26 mouse cellular contexts compared by ENCODE assay signal in the genomic region with DNA sequence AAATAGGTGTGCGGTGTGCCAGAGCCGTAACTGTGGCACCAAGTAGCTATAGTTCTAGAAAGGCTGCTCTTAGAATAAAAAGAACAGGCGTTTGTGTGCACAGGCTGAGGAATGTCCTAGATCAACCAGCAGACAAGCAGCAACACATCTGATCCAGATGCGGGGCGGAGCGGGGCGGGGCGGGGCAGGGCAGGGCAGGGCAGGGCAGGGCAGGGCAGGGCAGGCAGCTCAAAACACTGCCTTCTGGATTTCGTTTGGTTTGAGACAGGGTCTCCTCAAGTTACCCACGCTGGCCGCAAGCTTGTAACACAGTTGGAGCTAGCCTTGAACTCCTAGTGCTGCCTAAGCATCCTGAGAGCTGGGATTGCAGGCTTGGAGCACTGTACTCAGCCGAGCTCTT. TPM values are rescaled to one million over a fixed set of nuclear protein-coding genes. Genes with fewer than 3 reads are reported as not detected.
DNase-seq lines count a peak whose midpoint lies in the region; ATAC-seq and TF ChIP-seq lines count a peak whose summit lies in the region.
"Had no signal": no experiment of that assay in that cellular context is flagged by ENCODE, and none has a peak within 500 bp of the region (broad histone marks: within the 10 kb centered on the region; RNA-seq: fewer than 3 reads in every experiment).

No protein-coding gene starts in this region.

- no peak overlapping the region for H3K4me2 ChIP-seq in embryonic facial prominence, embryonic 13.5 days
- no peak overlapping the region for H3K4me2 ChIP-seq in stomach, postnatal 0 days (replicated peaks; ENCODE audit: low read depth)
- H3K4me2 ChIP-seq: heart, embryonic 13.5 days; hindbrain, embryonic 15.5 days had no signal

- H3K9ac ChIP-seq in ES-Bruce4 (ENCODE audit: low read depth, poor library complexity, severe bottlenecking) (no peak overlapping the region), ES-E14 (ENCODE audit: insufficient read depth, low read depth, low read length, poor library complexity, severe bottlenecking) (0 out of 2 replicates have a peak overlapping the region, but pooled peaks have one; percentile 8)
- H3K9ac ChIP-seq in embryonic facial prominence, embryonic 13.5 days: no peak overlapping the region
- no peak overlapping the region for H3K9ac ChIP-seq in stomach, postnatal 0 days (ENCODE audit: low read length)
- H3K9ac ChIP-seq: heart, embryonic 13.5 days; hindbrain, embryonic 15.5 days had no signal

- TF ChIP-seq EP300 in ES-Bruce4 (IDR thresholded peaks at IDR 0.05; ENCODE audit: insufficient read depth, low read depth, low read length): no peak
- no peak for TF ChIP-seq EP300 in stomach, postnatal 0 days (optimal IDR thresholded peaks at IDR 0.05)

- DNase-seq in ES-E14 (ENCODE audit: low read depth, low spot score) (no peak), adipocyte (ENCODE audit: low spot score) (no peak)
- peak; percentile 34 for DNase-seq in stomach, postnatal 0 days (ENCODE audit: low spot score)
- DNase-seq in left cerebral cortex, adult 8-10 months (ENCODE audit: low spot score in 2 of 2): no peak
- no peak for DNase-seq in heart, adult 9 months (ENCODE audit: low spot score in 2 of 2)
- DNase-seq: adrenal gland, postnatal 14 days; cerebellum, adult 11-12 months; cerebellum, adult 9-10 months; cerebellum, postnatal 25 days; gastrocnemius, postnatal 25 days; heart, postnatal 36 days had no signal

- peaks cover 8% of the 10 kb centered on the region for H3K4me1 ChIP-seq in ES-Bruce4 (ENCODE audit: control insufficient read depth, insufficient read depth, low read length)
- H3K4me1 ChIP-seq in ES-E14 (ENCODE audit: control insufficient read depth in 2 of 2, insufficient read depth in 2 of 2, low read length in 2 of 2, poor library complexity in 1 of 2): peaks cover 12 to 22% of the 10 kb centered on the region in 2 experiments
- no peaks in the 10 kb centered on the region for H3K4me1 ChIP-seq in embryonic facial prominence, embryonic 13.5 days
- no peaks in the 10 kb centered on the region for H3K4me1 ChIP-seq in stomach, postnatal 0 days (replicated peaks; ENCODE audit: control insufficient read depth, insufficient read depth)
- H3K4me1 ChIP-seq: heart, embryonic 13.5 days; hindbrain, embryonic 15.5 days had no signal

- no peak for ATAC-seq in embryonic facial prominence, embryonic 13.5 days (ENCODE audit: insufficient number of reproducible peaks, insufficient read depth, low FRiP score, low TSS enrichment, low read depth)
- no peak for ATAC-seq in stomach, postnatal 0 days (ENCODE audit: low FRiP score, low TSS enrichment)
- ATAC-seq: forebrain, embryonic 16.5 days; intestine, embryonic 16.5 days had no signal

- H3K9me3 ChIP-seq in ES-Bruce4 (replicated peaks; ENCODE audit: control insufficient read depth, insufficient read depth, low read length, poor library complexity, severe bottlenecking) (no peaks in the 10 kb centered on the region), ES-E14 (ENCODE audit: control insufficient read depth, insufficient read depth, low read depth, low read length) (no peaks in the 10 kb centered on the region)
- H3K9me3 ChIP-seq in embryonic facial prominence, embryonic 13.5 days: no peaks in the 10 kb centered on the region
- no peaks in the 10 kb centered on the region for H3K9me3 ChIP-seq in stomach, postnatal 0 days (ENCODE audit: control insufficient read depth, low read length)
- H3K9me3 ChIP-seq: heart, embryonic 13.5 days; hindbrain, embryonic 15.5 days had no signal

- no peak for TF ChIP-seq CTCF in ES-Bruce4 (IDR thresholded peaks at IDR 0.05; ENCODE audit: low read depth, low read length)
- TF ChIP-seq CTCF in stomach, postnatal 0 days (IDR thresholded peaks at IDR 0.05; ENCODE audit: low read depth): no peak

- in situ Hi-C loops in ES-E14 (cut with MboI; ENCODE audit: low sequenced_read_pairs in 2 of 2, unreplicated experiment in 2 of 2): no loop called here

- H3K27me3 ChIP-seq in ES-Bruce4 (ENCODE audit: control insufficient read depth, insufficient read depth, low read length, poor library complexity, severe bottlenecking): no peaks in the 10 kb centered on the region
- no peaks in the 10 kb centered on the region for H3K27me3 ChIP-seq in embryonic facial prominence, embryonic 13.5 days
- H3K27me3 ChIP-seq in stomach, postnatal 0 days (ENCODE audit: control insufficient read depth, insufficient read depth, low read length): no peaks in the 10 kb centered on the region
- H3K27me3 ChIP-seq: heart, embryonic 13.5 days; hindbrain, embryonic 15.5 days had no signal

- H3K27ac ChIP-seq in ES-Bruce4 (ENCODE audit: insufficient read depth, low read length): peak overlapping the region; percentile 76
- H3K27ac ChIP-seq in ES-E14 (ENCODE audit: insufficient read depth, low read depth, low read length, poor library complexity, severe bottlenecking): peak overlapping the region; percentile 7; the same call in 1 of the 2 replicates
- 0 out of 2 replicates have a peak overlapping the region, but pooled peaks have one; percentile 4 for H3K27ac ChIP-seq in embryonic facial prominence, embryonic 13.5 days
- 0 out of 2 replicates have a peak overlapping the region, but pooled peaks have one; percentile 40 for H3K27ac ChIP-seq in stomach, postnatal 0 days (replicated peaks)
- H3K27ac ChIP-seq: heart, embryonic 13.5 days; hindbrain, embryonic 15.5 days had no signal

- 49% methylated on average over 12 of the region's 12 CpGs for whole genome bisulfite sequencing in embryonic facial prominence, embryonic 13.5 days
- 61% methylated on average over 12 of the region's 12 CpGs for WGBS in stomach, postnatal 0 days

- no peak overlapping the region for H3K4me3 ChIP-seq in ES-Bruce4 (ENCODE audit: low read depth, low read length)
- H3K4me3 ChIP-seq in ES-E14 (ENCODE audit: insufficient read depth in 1 of 2, low read depth in 1 of 2, low read length in 2 of 2, poor library complexity in 1 of 2, severe bottlenecking in 1 of 2): no peak overlapping the region
- H3K4me3 ChIP-seq in embryonic facial prominence, embryonic 13.5 days: no peak overlapping the region
- H3K4me3 ChIP-seq in stomach, postnatal 0 days (ENCODE audit: low read depth, low read length): no peak overlapping the region
- H3K4me3 ChIP-seq: heart, embryonic 13.5 days; hindbrain, embryonic 15.5 days had no signal

- TF ChIP-seq POLR2A in ES-Bruce4 (IDR thresholded peaks at IDR 0.05; ENCODE audit: insufficient read depth, low read length): no peak

- peaks cover 10% of the 10 kb centered on the region for H3K36me3 ChIP-seq in ES-Bruce4 (ENCODE audit: control insufficient read depth, insufficient read depth, low read length, poor library complexity, severe bottlenecking)
- peaks cover 29% of the 10 kb centered on the region for H3K36me3 ChIP-seq in ES-E14 (ENCODE audit: control insufficient read depth, insufficient read depth, low read length, poor library complexity, severe bottlenecking)
- H3K36me3 ChIP-seq in embryonic facial prominence, embryonic 13.5 days: peaks cover 62% of the 10 kb centered on the region
- peaks cover 35% of the 10 kb centered on the region for H3K36me3 ChIP-seq in stomach, postnatal 0 days (ENCODE audit: control insufficient read depth, insufficient read depth, low read length)

TF ChIP-seq in ES-E14, 5 proteins besides CTCF, POLR2A, EP300 and RAD21:
- TF ChIP-seq ZC3H11A (IDR thresholded peaks at IDR 0.05; ENCODE audit: borderline replicate concordance, low read depth, low read length) (no peak), MAFK (IDR thresholded peaks at IDR 0.05; ENCODE audit: insufficient read depth, low read depth, low read length) (no peak)

RNA-seq across cellular contexts. Expression of a gene that starts 19.0 kb away (rescaled TPM):
- polyA plus RNA-seq in ES-Bruce4 (2011; ENCODE audit: insufficient read depth, insufficient read length, low read depth, missing spikeins): not detected in 2 replicates
- total RNA-seq in ES-E14 (2012; rRNA removed): 0.18 and 0.48 TPM in 2 replicates
- polyA plus RNA-seq in embryonic facial prominence, embryonic 13.5 days (2015; fragmentation: Nextera tagmentation; extraction: Ambion mirVana): not detected in 2 replicates
- polyA plus RNA-seq in stomach, postnatal 0 days (2015; fragmentation: Nextera tagmentation; extraction: Ambion mirVana): not detected in 2 replicates
- under 1 TPM in 1 of 4 experiments, not detected in 3; 0.13 TPM for total RNA-seq in left cerebral cortex, adult 8-10 months (2022)
- total RNA-seq: adrenal gland, adult 18-20 months; adrenal gland, postnatal 14 days; gastrocnemius, adult 18-20 months; gastrocnemius, postnatal 25 days; granulocyte monocyte progenitor cell, adult 5-6 weeks; heart, adult 8-10 months; heart, postnatal 36 days had no signal
- polyA plus RNA-seq: cortical plate, adult 2 months; forebrain, embryonic 11.5 days; forebrain, embryonic 16.5 days; frontal cortex, adult 2 months; heart, embryonic 13.5 days; heart, postnatal 0 days; hindbrain, embryonic 11.5 days; intestine, embryonic 16.5 days had no signal

RNA-seq across cellular contexts. Expression of a gene that starts 38.8 kb away (rescaled TPM):
- 10.6 and 10.8 TPM in 2 replicates for polyA plus RNA-seq in ES-Bruce4 (2011; ENCODE audit: insufficient read depth, insufficient read length, low read depth, missing spikeins)
- total RNA-seq in ES-E14 (2012; rRNA removed): 20.5 and 30.0 TPM in 2 replicates
- 58.5 and 63.3 TPM in 2 replicates for polyA plus RNA-seq in embryonic facial prominence, embryonic 13.5 days (2015; fragmentation: Nextera tagmentation; extraction: Ambion mirVana)
- polyA plus RNA-seq in stomach, postnatal 0 days (2015; fragmentation: Nextera tagmentation; extraction: Ambion mirVana): 42.2 and 45.5 TPM in 2 replicates
- total RNA-seq in left cerebral cortex, adult 8-10 months (2022): 10 to 100 TPM; 26.1 to 38.4 (median 32.5) TPM

Comparison
In these comparisons a context has a peak if more than half of its experiments do, and no peak if none do; other contexts are left out.
1. H3K27ac ChIP-seq: peak in every context shown above with its lines; median percentile 76 in ES-Bruce4; 40 in stomach, postnatal 0 days; 7 in ES-E14; 4 in embryonic facial prominence, embryonic 13.5 days.